Comparison of ENCODE assay signal across 8 mouse cellular contexts in the genomic region with DNA sequence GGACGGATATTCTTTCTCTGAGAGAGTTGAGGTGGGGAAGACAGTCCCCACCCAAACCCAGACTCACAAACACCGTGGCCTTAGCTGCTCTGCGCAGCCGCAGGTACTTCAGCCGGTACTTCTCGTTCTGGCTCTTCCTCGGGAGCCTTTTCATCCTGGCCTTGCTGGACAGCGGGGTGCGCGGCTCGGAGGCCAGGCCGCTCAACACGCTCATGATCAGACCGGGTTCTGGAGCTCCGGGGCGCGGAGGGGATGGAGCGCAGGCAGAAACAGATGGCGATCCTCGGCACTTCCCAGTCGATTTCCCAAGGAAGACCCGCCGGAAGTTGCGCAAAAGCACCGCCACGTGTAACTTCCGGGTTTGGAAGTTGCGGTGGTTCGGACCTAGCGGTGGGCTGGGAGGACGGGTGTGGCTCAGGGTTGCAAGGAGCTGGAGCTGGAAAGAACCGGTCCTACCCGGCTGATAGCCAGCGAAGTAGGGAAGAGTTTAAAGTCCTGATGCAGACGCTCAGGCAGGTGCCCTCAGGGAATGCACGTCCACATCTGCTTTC. TPM values are rescaled to one million over a fixed set of nuclear protein-coding genes. Genes with fewer than 3 reads are reported as not detected.
A peak's percentile ranks its signal among the peaks of the same experiment; 100 is the strongest.
DNase-seq lines count a peak whose midpoint lies in the region; ATAC-seq and TF ChIP-seq lines count a peak whose summit lies in the region.

Gene Tbrg1 (minus strand): TSS at position 382 of the 551 bp plus-strand sequence.

- peak within 1 kb of the TSS; percentile 90 for H3K4me2 ChIP-seq in forebrain, embryonic 16.5 days (ENCODE audit: low read length)
- H3K4me2 ChIP-seq in lung, embryonic 14.5 days, result peak within 1 kb of the TSS; percentile 71

- intact Hi-C loops in heart, postnatal 36 days (cut with DNase I), result no loop called here

- H3K4me3 ChIP-seq in ES-E14 (ENCODE audit: insufficient read depth in 1 of 2, low read depth in 1 of 2, low read length in 2 of 2, poor library complexity in 1 of 2, severe bottlenecking in 1 of 2), result peak within 1 kb of the TSS; percentile 77 to 84
- peak within 1 kb of the TSS; percentile 85 for H3K4me3 ChIP-seq in forebrain, embryonic 16.5 days (replicated peaks; ENCODE audit: low read length)
- H3K4me3 ChIP-seq in layer of hippocampus, adult 2 months, result peak within 1 kb of the TSS; percentile 82
- H3K4me3 ChIP-seq in lung, embryonic 14.5 days (ENCODE audit: low read depth, low read length), result peak within 1 kb of the TSS; percentile 77
- peak within 1 kb of the TSS; percentile 69 for H3K4me3 ChIP-seq in olfactory bulb, adult 2 months (ENCODE audit: insufficient read depth, low read depth, low read length)

- TF ChIP-seq CTCF in layer of hippocampus, adult 2 months (conservative IDR thresholded peaks at IDR 0.05), result no peak; the same call in 1 of the 2 replicates
- no peak for TF ChIP-seq CTCF in lung, embryonic 14.5 days (IDR thresholded peaks at IDR 0.05; ENCODE audit: low read depth)
- no peak for TF ChIP-seq CTCF in olfactory bulb, adult 2 months (IDR thresholded peaks at IDR 0.05; ENCODE audit: insufficient read depth, low read depth, low read length)

- 0 out of 2 replicates have a peak, but pooled peaks cover 2% of the 10 kb centered on the region for H3K27me3 ChIP-seq in forebrain, embryonic 16.5 days (replicated peaks; ENCODE audit: control insufficient read depth, insufficient read depth, low read length)
- H3K27me3 ChIP-seq in lung, embryonic 14.5 days (ENCODE audit: insufficient read depth, low read length), result no peaks in the 10 kb centered on the region

- peak within 1 kb of the TSS; percentile 92 for H3K9ac ChIP-seq in ES-E14 (ENCODE audit: insufficient read depth, low read depth, low read length, poor library complexity, severe bottlenecking)
- H3K9ac ChIP-seq in forebrain, embryonic 16.5 days (replicated peaks; ENCODE audit: low read depth, low read length), result peak within 1 kb of the TSS; percentile 79
- H3K9ac ChIP-seq in lung, embryonic 14.5 days, result peak within 1 kb of the TSS; percentile 81

- H3K9me3 ChIP-seq in ES-E14 (ENCODE audit: control insufficient read depth, insufficient read depth, low read depth, low read length), result no peaks in the 10 kb centered on the region
- no peaks in the 10 kb centered on the region for H3K9me3 ChIP-seq in forebrain, embryonic 16.5 days (ENCODE audit: control insufficient read depth, low read length)
- H3K9me3 ChIP-seq in lung, embryonic 14.5 days (ENCODE audit: low read depth, low read length), result no peaks in the 10 kb centered on the region

- peaks cover 0 to 3% of the 10 kb centered on the region in 2 experiments; a peak in 1 of 4 replicates for H3K4me1 ChIP-seq in ES-E14 (ENCODE audit: control insufficient read depth in 2 of 2, insufficient read depth in 2 of 2, low read length in 2 of 2, poor library complexity in 1 of 2)
- H3K4me1 ChIP-seq in forebrain, embryonic 16.5 days (replicated peaks; ENCODE audit: control insufficient read depth, insufficient read depth, low read length), result peaks cover 15% of the 10 kb centered on the region
- 0 out of 2 replicates have a peak, but pooled peaks cover 3% of the 10 kb centered on the region for H3K4me1 ChIP-seq in lung, embryonic 14.5 days (ENCODE audit: insufficient read depth)
- 0 out of 2 replicates have a peak, but pooled peaks cover 3% of the 10 kb centered on the region for H3K4me1 ChIP-seq in olfactory bulb, adult 2 months (ENCODE audit: control insufficient read depth, insufficient read depth, low read length)

- DNase-seq in ES-E14 (ENCODE audit: low read depth, low spot score), result peak; percentile 98
- peak; percentile 79 to 80 for DNase-seq in cerebellum, adult 18-20 months
- DNase-seq in heart, postnatal 36 days, result peak; percentile 82 to 88
- DNase-seq in layer of hippocampus, adult 2 months (ENCODE audit: low spot score in 2 of 2), result peak; percentile 68 to 81
- peak; percentile 95 for DNase-seq in lung, embryonic 14.5 days
- DNase-seq in thymus, postnatal 0 days (ENCODE audit: low spot score), result peak; percentile 58

- ATAC-seq in forebrain, embryonic 16.5 days, result peak; percentile 91
- peak; percentile 96 for ATAC-seq in lung, embryonic 14.5 days (ENCODE audit: insufficient read depth)

- peaks cover 17% of the 10 kb centered on the region for H3K36me3 ChIP-seq in ES-E14 (ENCODE audit: control insufficient read depth, insufficient read depth, low read length, poor library complexity, severe bottlenecking)
- peaks cover 6% of the 10 kb centered on the region for H3K36me3 ChIP-seq in forebrain, embryonic 16.5 days (ENCODE audit: control insufficient read depth, insufficient read depth)
- peaks cover 28% of the 10 kb centered on the region for H3K36me3 ChIP-seq in lung, embryonic 14.5 days (ENCODE audit: insufficient read depth)

- TF ChIP-seq POLR2A in olfactory bulb, adult 2 months (IDR thresholded peaks at IDR 0.05; ENCODE audit: insufficient read depth, low read depth, low read length), result peak; percentile 69

- H3K27ac ChIP-seq in ES-E14 (ENCODE audit: insufficient read depth, low read depth, low read length, poor library complexity, severe bottlenecking), result peak within 1 kb of the TSS; percentile 88
- H3K27ac ChIP-seq in forebrain, embryonic 16.5 days (ENCODE audit: low read length), result 0 out of 2 replicates have a peak within 1 kb of the TSS, but pooled peaks have one; percentile 42
- H3K27ac ChIP-seq in layer of hippocampus, adult 2 months, result peak within 1 kb of the TSS; percentile 81
- peak within 1 kb of the TSS; percentile 91 for H3K27ac ChIP-seq in lung, embryonic 14.5 days (ENCODE audit: low read depth)
- 0 out of 2 replicates have a peak within 1 kb of the TSS, but pooled peaks have one; percentile 3 for H3K27ac ChIP-seq in olfactory bulb, adult 2 months (ENCODE audit: insufficient read depth, low read depth, low read length)

- in situ Hi-C loops in ES-E14 (cut with MboI; ENCODE audit: low sequenced_read_pairs in 2 of 2, unreplicated experiment in 2 of 2), result no loop called here

- under 1% methylated on average over 36 of the region's 36 CpGs for WGBS in forebrain, embryonic 16.5 days
- under 1% methylated on average over 36 of the region's 36 CpGs for WGBS in lung, embryonic 14.5 days
- under 1% methylated on average over 36 of the region's 36 CpGs for whole genome bisulfite sequencing in olfactory bulb, adult 2 months

TF ChIP-seq in ES-E14, 5 proteins besides CTCF, POLR2A, EP300 and RAD21:
- TF ChIP-seq CHD2 (IDR thresholded peaks at IDR 0.05; ENCODE audit: low read depth, low read length), result no peak
- no peak for TF ChIP-seq ZNF384 (IDR thresholded peaks at IDR 0.05; ENCODE audit: low read depth, low read length)
- TF ChIP-seq HCFC1 (IDR thresholded peaks at IDR 0.05; ENCODE audit: borderline replicate concordance, insufficient read depth, low read length), result peak; percentile 80

RNA-seq across cellular contexts. Expression of gene Tbrg1, which starts in this region (rescaled TPM):
- total RNA-seq in ES-E14 (2012; rRNA removed), result 84.1 and 120 TPM in 2 replicates
- polyA plus RNA-seq in forebrain, embryonic 16.5 days (2015; fragmentation: Nextera tagmentation; extraction: Ambion mirVana), result 79.2 and 80.7 TPM in 2 replicates
- 10 to 100 TPM; 35.2 to 37.8 TPM for total RNA-seq in heart, postnatal 36 days (2021)
- total RNA-seq in layer of hippocampus, adult 2 months (2021), result 10 to 100 TPM; 46.9 to 47.0 TPM
- 128 and 139 TPM in 2 replicates for polyA plus RNA-seq in lung, embryonic 14.5 days (2014; fragmentation: Nextera tagmentation; extraction: Ambion mirVana)
- not detected in 2 replicates for polyA plus RNA-seq in olfactory bulb, adult 2 months (2012; ENCODE audit: insufficient read depth, insufficient read length, low replicate concordance, missing spikeins)
- 111 and 115 TPM in 2 replicates for polyA plus RNA-seq in thymus, postnatal 0 days (2015; fragmentation: Nextera tagmentation; extraction: Ambion mirVana)

Comparison
In these comparisons a context has a peak if more than half of its experiments do, and no peak if none do; other contexts are left out.
1. Peak in every context shown above with its lines: DNase-seq, ATAC-seq, H3K4me3 ChIP-seq and H3K27ac ChIP-seq.
2. RNA of gene Tbrg1 (polyA plus RNA-seq): 128 to 139 TPM in lung, embryonic 14.5 days, 111 to 115 TPM in thymus, postnatal 0 days and 79.2 to 80.7 TPM in forebrain, embryonic 16.5 days; not detected in olfactory bulb, adult 2 months; every median in the first group is over 10 times any median in the second.
3. H3K27ac ChIP-seq: peak in every context shown above with its lines; median percentile 91 in lung, embryonic 14.5 days; 88 in ES-E14; 81 in layer of hippocampus, adult 2 months; 42 in forebrain, embryonic 16.5 days; 3 in olfactory bulb, adult 2 months.